Mouse (Mus musculus): ENCODE measurements around the gene Ltbp1.

Ltbp1 gene

DNA sequence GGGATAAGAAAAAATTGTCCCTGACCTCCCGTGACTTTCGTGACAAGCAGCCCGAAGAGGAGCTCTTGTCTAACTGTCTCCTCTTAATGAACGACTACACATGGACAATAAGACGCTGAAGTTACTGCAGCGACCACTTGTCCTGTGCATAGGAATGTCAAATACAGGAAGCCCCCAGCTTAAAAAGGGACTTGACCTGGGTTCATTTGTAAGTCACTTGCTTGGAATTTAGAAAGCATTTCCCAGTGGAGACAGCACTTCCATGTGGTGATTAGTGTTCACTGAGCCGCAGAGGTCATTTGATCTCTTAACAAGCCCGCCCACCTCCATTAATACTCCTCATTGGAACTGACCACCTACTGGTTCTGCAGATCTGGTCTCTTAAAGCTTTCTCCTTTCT is 61.9 kb downstream of the Ltbp1 start:
- DNase-seq (ENCODE audit: low spot score), result no peak

DNA sequence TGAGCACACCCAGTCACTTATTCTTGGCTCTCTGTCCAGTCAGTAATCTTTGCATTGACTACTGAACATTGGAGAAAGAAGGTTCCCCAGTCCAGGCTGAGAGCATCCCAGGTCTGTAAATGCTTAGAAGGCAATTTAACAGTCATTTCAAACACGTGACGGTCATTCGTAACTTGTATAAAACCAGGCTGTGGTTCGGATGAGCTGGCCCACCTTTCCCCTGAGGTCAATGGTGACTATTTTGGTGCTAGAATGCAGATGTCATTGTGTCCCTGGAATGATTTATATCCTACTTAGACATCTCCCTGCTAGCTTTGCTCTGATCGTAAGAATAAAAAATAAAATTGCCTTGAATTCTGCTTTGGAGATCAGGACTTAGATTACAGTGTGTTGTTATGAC is 63.9 kb downstream of the Ltbp1 start:
- no peak for DNase-seq (ENCODE audit: low spot score)

DNA sequence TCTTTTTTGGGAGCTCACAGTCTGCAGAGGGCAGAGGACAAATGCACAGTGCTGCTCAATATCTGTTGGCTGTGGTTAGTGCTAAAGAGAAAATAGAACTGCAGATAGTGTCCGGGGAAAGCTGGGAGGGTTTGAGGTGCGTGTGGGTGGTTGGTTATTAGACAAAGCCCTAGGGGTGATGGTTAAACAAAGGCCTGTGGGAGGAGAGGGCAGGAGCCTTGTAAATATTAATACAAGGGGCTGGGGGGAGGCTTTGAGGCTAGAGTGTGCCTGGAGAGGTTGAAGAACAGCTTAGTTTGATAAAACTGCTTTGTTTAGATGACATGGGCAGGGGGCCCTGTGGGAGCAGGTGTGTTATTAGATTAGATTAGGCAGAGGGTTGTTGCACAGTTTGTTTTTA is 65.8 kb downstream of the Ltbp1 start:
- DNase-seq (ENCODE audit: low spot score), result no peak

DNA sequence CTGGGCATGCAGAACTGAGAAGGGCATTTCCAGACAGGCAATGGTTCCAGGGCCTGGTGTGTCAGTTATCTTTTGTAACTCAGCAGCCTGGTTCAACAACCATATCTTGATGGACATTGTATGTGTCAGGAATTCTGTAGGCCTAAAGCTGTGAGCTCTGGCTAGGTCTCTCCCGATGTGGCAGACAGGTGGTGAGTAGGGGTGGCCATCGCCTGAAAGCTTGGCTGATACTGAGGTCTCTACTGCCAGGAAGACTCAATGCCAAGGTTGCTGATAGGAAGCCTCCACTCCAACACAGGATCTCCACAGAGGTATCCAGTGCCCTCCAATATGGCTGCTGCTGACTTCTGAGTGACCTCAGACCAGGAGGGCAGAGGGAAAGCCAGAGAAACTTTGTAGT is 66.4 kb downstream of the Ltbp1 start:
- DNase-seq (ENCODE audit: low spot score), result no peak

DNA sequence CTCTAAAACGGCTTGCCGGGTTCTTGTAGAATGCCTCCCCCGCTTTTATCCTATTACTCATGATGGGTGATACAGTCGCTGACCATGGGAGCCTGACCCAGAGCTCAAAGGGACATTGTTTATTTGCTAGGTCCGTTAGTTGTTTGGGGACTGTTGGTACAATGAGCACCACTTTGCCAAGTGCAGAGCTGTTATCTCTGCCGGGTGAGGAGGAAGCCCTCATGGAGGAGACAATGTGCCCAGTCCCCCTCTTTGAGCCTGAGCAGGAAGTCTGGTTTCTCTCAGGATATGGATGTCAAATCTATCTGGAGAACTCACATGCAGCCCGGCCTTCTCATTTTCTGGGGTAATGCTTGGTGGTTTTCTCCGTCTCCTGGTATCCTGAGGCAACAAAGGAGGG is 68.5 kb downstream of the Ltbp1 start:
- no peak for DNase-seq (ENCODE audit: low spot score)

DNA sequence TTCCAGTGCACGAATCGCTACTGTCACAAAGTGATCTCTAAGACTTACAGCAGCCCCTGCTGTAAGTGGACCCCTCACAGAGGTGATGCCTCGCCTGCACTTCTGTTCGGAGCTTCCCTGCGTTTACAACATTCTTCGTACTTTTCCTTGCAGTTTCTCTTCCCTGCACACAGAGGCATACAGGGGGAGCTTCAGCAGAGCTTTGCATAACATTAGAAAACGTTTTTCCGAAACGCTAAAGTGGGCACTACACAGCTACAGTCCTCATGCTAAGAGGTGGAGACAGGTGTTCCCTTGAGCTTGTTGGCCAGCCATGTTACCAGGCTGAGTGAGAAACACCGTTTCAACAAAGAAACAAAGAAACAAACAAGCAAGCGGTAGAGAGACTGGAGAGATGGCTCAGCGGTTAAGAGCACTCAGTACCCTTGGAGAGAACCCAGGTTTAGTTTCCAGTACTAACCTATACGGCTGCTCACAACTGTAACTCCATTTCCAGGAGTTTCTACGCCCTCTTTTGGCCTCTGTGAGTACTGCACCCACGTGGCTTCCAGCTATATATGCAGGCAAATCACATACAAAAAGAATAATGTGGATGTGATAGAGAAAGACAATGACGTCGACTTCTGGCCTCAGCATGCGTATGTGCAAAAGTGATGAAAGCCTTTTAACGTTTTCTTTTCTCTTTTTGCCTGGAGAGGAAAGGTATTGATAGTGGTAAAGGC is 69.8 kb downstream of the Ltbp1 start:
- DNase-seq (ENCODE audit: low spot score), result no peak

DNA sequence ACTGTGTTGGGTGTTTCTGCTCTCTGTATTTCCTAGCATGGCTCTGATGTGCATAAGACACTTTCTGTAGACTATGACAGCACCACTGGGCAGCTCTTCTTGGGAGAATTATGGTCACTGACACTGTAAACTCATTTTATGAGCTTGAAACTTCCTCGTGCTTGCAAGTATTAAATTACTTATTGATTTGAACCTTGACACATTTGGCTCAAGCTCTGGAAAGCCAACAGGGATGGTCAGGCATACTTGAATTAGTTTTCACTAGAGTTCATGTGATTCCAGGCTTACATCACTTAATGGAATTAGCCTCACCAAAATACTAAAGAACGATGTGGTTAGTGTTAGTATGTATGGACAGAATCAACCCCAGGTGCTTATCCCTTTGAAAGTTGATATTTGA is 76.0 kb downstream of the Ltbp1 start:
- DNase-seq (ENCODE audit: low spot score), result no peak

DNA sequence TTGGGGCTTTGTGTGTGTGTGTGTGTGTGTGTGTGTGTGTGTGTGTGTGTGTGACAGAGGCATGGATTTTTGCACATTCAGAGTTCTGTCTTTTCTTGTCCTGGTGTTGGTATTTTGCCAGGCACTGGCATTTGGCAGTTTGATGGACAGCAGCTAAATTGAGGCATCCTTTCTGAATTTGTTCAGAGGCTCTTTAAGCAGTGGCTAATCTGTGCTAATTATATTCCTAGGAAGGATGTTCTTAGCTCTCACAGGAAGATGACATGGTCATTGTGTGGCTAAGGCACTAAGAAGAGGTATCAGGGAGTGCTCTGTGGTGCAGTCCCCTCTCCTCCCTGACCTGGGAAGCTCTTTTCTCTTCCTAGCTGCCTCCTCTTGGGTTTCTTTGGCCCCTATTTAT is 77.1 kb downstream of the Ltbp1 start:
- no peak for DNase-seq (ENCODE audit: low spot score)

DNA sequence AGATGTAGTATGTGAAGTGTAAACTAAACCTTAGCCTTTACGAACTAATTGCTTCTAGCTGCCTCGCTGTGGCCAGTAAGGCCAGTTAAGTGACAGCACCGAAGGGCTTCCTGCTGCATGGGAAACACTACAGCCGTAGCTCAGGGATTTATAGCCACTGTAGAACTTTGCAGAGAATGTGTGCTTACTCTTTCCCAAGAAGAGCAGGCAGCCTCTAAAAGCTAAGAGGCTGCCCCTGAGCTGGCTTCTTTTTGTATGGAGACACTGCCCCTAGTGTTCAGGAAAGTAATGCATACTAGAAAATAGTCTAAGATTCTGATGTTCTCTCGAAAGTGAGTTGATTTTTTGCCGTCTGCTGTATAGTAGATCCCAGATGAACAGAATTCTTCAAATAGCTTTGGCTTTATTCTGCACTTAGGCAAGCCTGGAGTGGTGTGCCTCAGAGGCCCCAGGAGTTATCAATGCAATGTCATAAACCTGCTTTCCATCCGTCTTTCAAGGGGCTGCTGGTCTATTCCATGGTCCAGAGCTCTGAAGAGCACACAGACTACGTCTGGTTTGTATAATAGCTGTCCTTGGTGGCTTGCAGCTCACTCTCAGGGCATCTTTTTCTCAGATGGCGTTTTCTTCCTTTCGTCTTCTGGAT is 82.1 kb downstream of the Ltbp1 start:
- peak; percentile 28 for DNase-seq (ENCODE audit: low spot score)

DNA sequence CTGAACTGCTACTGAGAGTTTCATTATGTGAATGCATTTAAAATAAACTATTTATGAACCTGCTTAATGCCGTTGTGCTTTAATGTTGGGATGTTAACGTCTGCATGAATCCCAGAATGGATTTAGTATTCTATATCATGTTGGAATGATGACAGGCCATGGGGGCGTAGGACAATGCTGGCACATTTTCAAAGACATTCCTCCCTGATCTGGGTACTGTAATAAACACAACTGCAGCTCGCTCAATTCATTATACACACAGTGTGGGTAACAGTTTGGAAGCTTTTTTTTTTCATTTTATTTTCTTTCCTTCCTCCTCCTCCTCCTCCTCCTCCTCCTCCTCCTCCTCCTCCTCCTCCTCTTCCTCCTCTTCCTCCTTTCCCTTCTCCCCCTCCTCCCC is 82.9 kb downstream of the Ltbp1 start:
- no peak for DNase-seq (ENCODE audit: low spot score)

DNA sequence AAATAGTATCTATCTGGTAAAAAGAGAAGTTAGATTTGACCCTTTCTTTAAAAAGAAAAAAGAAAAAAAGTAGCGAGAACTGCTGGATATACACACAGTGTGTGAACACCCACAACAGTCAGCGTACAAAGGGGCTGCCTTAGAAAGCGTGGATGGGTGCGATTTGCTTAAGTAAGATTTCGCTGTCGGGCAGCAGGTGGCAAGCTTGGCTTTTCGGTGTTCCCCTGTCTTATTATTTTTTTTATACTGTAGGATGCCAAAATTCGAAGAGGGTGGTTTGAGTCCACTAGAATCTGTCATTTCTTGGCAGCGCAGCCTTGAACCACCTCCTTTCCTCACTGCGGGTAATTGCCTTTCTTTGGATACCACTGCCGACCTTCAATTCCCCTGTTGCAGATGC is 83.4 kb downstream of the Ltbp1 start:
- peak; percentile 39 for DNase-seq (ENCODE audit: low spot score)

DNA sequence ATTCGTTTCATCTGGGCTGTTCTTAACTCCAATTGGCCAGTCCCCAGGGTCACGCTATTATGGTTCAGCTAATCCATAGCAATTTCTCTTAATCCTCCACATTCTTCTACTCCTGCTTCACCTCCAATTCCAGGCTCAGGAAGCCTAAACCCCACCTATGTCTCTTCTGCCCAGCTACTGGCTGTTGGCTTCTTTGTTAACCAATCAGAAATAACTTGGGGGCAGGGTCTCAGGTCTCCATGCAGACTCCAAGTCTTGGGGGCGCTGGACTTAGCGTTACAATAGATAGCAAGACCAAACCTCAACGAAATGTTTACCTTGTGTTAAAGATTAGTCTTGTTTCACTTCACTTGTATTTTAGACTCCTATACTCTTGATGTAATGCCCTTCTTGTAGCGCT is 85.2 kb downstream of the Ltbp1 start:
- DNase-seq (ENCODE audit: low spot score), result no peak

DNA sequence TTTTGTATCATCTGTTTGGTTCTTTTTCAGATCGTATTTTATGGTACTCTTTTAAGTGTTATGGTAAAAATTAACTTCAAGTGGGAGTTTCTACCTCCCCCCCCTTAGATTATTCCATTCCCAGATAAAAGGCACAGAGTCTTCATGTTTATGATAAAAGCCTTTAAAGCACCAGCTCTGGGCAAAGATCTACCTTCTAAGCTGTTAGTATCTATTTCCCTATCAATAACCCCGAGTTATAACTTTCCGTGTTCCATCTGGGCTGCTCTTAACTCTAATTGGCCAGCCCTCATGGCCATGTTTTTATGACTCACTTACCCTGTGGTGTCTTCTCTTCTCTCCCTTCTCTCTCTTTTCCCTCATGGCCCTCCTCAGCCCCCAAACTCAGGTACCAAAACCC is 88.2 kb downstream of the Ltbp1 start:
- DNase-seq (ENCODE audit: low spot score), result no peak

DNA sequence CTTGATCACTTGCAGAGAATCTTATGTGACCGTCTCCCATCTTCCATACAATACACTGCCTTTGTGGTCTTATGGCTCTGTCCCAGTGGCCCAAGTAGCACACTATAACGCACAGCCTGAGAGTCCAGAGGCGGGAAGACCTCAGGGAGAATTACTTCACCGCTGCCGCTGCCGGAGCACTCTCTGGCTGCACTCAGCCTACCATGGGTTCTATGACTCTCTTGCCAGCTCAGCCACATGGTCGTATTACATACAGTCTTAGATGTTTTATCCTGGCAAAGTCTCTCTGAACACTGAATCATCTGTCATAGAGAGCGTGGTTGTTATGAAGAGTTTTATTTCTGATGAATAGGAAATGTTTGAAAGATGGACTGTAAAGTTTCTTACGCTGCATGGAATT is 89.2 kb downstream of the Ltbp1 start:
- DNase-seq (ENCODE audit: low spot score), result no peak

DNA sequence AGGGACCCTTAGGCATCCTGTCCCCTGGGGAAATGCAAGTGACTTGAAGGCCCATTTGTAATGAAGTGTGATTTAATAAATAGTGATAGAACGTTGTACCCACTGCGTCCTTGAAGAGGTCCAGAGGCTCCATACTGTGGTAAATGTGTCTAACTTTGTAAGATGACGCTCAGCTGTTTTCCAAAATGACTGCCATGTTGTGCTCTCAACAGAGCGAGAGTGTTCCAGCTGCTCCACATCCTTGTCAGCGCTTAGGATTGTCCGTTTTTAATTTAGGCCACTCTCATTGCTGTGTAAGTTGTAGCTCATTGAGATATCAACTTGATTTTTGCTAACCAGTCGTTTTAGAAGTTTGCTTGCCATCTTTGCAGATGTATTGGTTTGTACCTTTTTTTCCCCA is 91.4 kb downstream of the Ltbp1 start:
- no peak for DNase-seq (ENCODE audit: low spot score)

DNA sequence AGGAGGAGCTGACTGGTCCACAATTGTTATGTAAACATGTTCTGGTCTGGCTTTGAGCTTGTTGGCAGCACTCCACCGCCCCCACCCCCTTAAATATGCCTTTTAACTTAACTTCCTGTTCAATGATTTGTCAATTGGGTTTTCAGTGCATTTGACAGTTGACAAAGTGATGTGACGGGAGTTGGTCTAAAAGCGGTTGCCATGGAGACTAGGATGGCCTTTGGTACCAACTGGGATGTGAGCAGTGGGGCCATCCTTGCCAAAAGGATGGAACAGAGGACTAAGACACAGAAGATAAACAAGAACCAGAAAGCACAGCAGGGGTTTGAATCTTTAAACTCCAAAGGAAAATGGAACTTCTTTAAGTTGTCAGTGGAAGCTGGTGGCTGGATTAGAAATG is 92.0 kb downstream of the Ltbp1 start:
- no peak for DNase-seq (ENCODE audit: low spot score)

DNA sequence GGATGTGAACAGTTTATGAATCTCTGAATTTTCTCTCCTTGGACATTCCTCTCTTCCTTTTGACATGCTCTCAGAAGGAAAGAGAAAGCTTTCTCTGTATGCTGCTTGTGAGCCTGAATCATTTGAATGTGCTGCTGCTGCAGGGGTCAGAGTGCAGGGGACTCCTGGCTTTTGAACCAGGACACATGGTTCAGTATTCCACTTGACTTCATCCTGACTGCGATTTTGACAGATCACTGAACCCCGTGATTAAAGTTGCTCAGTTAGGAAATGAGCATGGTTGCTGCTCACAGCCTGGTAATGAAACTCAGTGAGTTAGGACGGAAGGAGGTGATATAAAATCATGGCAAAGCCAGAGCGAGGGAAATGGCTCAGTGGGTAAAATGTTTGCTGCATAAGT is 95.8 kb downstream of the Ltbp1 start:
- DNase-seq (ENCODE audit: low spot score), result no peak

DNA sequence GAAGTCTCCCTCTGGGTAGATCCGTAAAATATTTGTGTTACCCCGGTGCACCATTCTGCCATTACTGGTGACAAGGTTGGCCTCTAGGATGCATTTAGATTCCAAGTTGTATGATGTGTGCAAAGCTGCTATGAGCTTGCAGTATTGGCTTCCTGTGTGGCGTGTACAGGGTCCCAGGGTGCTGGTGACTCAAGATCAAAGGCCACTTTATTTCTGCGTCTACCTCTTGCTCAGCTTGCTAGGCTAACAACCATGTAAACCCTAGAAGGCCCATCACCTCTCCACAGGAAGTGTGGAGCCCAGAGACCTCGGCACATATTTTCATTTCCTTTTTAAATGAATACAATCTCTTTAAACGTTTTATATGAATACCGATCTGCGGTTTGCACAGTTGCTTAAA is 96.6 kb downstream of the Ltbp1 start:
- DNase-seq (ENCODE audit: low spot score), result no peak

DNA sequence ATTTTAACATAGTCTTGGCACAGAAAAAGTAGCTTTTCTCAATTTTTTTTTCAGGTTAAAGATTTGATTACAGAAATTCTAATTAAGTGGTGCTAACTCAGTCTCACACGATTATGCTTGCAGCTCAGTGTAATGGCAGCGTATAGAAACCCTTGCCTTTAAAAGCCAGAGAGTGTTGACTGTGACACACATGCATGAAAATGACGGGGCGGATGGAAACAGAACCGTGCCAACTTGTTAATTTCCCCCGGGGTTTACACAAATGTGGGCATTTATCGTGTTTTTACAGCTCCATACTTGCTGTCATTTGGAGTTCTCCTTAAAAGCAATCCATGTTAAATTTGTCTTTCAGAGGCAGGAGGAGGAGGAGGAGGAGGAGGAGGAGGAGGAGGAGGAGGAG is 102.0 kb downstream of the Ltbp1 start:
- DNase-seq (ENCODE audit: low spot score), result no peak

DNA sequence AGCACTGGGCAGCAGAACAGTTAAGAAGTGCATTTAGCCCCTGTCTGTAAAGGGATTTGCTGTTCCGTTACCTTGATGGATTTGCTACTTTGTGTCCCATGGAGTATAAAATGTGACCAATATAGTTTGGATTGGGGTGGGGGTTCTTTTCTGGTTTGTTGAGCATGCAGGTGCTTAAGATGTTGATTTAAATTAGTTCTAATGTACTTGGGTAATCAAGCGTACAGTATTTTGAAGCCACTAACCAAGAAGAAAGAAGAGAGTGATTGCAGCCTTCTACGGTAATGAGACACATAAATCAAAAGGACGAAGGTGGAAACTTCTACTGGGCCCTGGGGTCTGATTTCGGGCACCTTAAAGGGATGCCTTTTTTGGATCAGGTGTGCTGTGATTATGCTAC is 102.5 kb downstream of the Ltbp1 start:
- no peak for DNase-seq (ENCODE audit: low spot score)

DNA sequence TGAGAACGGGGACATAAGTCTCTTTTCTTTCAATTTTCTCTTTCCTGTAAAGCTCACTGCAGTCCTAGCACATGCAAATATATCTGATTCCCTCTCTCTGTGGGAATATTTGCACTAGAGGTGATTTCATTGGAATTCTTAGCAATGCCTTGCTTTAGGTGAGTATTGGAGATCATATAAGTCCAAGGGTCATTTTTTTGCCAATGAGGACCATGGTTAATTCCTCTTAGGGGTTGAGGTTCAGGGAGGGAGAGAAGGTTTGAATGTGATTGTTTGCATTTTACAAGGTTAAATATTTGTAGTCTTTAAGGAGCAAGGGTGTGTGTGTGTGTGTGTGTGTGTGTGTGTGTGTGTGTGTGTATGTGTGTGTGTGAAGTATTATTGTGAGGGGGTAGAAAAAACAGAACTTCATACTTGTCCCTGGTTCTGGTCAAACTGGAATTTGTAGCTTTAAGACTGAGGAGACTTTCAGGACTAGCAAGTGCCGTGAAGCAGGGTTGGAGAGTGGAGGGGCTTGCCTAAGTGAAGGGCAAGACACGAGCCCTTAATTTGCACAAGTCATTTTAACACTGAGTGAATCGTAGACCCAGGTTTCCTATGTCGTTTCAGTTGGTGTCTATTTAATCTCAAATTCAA is 103.8 kb downstream of the Ltbp1 start:
- DNase-seq (ENCODE audit: low spot score), result no peak

DNA sequence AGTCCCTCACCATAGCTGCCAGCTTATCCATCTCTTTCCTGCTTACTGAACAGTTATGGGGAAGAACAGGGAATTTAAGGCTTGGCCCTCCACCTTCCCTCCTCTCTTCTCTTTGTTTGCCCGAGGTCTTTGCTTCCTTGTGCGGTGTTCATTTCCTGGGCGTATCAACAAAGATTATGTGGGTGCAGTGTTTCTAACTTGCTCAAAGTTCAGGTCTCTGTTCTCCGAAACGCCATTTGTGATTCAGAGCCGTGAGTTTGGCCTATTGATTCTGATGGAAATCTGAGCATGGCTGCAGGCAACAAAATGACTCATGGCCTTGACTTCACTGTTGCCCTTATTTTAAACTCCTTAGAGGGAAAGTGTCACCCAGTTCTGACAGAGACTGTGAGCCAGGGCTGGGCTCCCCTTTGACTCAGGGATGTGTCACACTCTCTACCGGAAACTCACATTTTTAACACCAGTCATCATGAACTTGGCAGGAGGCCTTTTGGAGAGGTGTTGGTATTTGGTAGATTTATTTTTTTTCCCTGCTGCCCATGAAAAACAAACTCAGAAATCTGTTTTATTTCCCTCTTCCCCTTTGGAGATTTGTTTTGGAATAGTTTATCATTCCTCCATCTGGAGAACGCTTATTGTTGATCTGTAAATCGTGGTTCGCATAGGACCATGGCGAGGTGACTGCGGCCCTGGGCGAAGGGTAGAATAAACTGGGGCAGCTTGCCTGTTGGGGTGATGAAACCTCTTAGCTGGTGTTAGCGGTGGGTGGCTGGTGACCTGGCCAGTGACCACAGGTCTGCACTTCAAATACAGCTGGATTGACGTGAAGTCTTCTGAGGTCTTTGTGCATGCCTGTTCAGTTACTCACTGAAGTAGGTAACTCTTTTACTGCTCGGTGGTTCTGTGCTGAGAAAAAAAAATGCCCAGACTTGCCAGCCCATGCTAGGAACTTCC is 105.2 kb downstream of the Ltbp1 start:
- DNase-seq (ENCODE audit: low spot score), result no peak

DNA sequence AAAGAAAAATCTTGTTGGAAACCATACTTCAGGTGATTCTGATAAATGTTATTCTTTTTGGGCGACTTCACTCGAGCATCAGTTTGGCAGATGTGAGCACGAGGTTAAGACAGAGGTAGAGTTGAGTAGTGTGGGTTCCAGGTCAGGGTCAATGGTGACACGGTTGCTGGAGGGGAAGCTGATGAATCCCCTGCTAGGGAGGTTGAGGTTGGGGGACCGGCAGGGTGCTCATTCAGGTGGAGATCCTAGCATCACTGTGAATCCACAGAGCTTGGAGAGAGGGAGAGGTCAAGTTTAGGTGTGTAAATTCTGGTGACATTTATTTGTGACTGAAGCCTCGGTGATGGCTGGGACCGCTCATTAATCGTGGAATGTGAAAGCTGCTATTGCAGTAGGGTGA is 110.2 kb downstream of the Ltbp1 start:
- DNase-seq (ENCODE audit: low spot score), result no peak
